Mouse (Mus musculus) brain, adult 2 months (tissue): ENCODE measurements around the gene Plcg1.

Experiments used
- DNase-seq: peaks from one replicate; pipeline ENCODE4 v3.0.0; 2011; ENCODE audit warnings: low read depth, low spot score

The Plcg1 gene

DNA sequence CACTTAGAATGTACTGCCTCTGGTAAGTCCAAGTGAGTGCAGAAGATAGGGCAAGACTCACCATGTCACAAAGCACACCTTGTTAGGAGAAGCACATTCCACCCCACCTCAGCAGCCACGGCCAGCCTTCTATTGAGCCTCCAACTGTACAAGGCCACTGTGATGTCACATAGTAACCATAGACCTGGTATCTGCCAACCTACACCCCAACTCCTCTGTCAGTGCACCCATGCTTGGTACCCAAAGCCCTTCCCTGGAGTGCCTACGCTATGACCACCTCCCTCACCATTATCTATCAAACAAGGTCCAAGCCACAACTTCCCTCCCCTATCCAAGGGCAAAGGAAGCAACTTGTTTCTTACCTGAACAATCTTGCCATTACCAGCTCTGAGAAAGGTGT, 37.9 kb downstream of the Plcg1 start:
- no peak for DNase-seq

DNA sequence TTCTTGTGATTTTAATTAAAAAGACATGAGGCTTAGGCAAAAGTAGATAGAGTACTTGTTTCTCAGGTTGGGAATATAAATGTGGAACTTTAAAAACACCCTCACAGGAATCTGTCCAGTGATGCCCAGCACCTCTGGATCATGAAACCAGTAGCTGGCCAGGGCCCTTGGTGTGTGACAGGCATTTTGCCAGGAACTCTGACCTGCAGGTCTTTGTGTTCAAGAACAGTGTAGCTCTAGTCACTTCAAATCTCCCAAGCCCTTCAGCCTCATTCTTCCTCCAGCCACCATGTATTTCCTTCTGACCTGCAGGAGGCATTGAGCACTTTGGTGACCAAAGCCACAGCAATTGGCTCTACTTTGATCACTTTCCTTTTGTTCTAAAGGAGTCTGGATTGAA, 39.3 kb downstream of the Plcg1 start:
- DNase-seq = no peak

DNA sequence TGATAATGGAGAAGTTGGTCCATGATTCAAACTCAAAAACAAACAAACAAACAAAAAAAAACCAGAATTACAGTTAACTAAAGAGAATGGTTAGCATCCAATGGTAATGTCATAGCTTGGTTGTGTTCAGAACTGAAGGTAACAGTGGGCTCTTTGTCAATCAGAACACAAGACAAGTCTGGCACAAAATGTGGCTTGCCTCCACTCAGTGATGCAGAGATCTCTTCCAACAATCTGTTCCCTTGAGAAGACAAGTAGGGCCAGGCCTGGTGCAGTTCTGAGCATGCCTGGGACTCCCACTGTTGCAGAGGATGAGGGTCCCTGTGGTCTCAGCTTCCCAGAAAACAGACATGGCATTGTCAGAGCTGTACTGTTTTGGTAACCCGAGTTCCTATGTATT, 39.8 kb downstream of the Plcg1 start:
- DNase-seq = peak; percentile 71

DNA sequence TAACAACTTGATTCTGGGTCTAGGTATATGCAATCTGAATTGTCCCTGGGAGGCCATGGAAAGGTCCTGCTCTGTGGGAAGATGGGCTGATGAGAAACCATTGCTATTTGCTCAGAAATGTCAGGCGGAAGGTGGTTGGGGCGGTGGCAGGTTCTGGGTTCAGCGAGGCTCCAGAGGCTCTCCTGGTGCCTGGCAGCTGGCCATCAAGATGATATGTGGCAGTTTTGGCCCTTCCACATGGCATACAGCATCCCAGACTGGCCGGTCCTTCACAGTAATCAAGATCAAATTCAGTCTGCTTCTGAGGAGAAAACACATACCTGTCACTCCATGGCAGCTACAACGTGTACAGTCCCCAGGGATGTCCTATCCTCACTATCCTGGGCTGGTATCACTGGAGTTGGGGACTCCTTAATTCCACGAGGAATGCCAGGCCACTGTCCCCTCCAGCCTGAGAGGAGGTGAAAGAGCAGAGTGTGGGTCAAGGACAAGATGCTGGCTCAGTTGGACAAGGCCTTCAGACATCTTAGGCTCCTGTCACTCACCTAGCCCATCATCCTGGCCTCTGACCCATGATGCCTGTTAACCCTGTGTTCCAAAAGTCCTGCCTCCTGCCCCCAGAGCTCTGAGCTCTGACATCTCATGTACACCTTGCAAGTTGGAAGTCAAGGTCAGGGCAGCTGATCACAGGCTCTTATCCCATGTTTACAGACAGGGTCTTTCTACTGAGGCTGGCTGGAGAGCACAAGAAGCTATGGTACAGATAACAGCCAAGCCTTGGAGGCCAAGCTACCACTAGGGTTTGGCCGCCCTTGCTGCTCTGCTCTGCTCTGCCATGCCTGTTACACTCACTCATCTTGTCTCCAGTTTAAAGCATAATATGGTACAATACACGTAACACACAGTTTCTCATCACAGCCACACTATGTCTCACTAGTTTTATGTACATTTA, 40.5 kb downstream of the Plcg1 start:
- DNase-seq = peak; percentile 46

DNA sequence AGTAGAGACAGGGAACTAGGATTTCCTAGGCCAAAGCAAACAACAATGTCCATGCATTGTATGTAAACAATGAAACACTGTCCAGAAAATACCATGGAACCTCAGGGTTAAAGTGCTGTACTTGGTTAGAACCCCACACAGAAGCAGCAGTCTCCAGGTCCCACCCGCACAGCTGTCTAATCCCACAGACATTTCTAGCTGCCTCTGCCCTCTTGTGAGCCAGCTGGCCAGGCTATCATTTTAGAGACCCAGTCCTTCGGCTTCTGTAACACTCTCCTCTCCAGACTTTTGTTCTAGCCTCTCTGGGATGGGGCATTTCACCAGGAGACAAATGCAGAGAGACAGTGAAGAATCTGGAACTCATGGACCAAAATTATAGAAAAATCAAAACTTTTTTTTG, 46.9 kb downstream of the Plcg1 start:
- no peak for DNase-seq

DNA sequence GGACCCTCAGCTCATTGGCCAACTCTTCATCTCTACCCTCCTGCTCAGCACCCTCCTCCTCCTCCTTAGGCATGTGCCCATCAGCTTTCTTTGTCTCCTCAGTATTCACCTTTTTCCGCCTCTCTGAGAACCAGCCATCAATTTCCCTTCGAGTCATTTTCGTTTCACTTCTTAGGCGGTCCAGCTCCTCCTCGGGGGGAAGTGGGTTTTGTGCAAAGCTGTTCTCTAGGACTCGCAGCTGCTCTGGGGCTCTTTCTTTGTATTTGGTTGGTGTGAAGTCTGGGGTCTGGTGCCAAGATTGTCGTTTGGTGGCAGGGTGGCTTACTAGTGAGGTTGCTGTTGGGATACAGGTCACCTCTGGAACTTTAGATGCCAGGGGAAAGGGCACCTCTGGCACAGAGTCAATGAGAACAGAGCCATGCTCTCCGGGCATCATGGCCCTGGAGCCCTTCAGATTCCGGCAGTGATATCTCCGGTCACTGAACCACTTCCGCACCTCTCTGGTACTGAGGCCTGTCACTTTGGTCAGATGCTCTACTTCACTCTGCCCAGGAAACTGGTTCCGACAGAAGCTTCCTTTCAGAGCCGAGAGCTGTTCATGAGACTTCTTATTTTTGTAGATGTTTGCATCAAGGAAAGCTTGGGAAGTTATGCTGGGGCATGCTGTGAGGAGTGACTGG, 49.2 kb downstream of the Plcg1 start:
- no peak for DNase-seq

DNA sequence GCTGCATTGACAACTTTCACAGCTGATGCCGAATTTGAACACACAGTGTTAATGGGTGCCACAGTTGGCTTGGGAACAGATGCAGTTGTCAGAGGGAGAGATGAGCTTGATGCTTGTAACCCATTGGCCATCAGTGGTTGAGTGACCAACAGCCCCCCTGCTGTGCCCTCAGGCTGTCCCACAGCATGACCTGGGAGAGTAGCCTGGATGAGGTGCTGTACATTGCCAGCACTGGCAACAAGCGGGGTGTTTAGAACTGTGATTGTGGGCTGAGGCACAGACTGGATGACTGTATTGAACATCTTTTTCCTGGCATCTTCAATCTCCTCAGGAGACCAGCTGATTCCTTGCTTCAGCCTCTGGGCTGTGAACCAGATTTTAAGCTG, 49.7 kb downstream of the Plcg1 start:
- DNase-seq = peak; percentile 51

DNA sequence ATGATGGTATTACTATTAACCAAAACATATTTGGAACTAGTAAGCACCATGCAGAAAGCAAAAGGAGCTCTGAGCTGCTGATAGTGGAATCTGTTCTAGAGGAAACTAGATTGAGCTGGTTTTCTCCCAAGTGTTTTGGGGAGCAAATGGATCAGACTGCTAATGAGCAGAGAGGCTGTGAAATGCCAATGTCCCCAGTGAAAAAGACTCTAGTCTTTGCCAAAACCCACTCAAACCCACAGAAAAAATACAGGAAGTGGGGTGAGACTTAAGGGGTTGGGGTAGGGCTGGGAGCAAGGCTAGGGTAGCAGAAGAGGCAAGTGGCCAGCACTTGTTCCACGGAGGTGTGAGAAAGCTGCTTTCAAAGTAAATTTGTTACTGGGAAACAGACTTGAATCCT, 55.2 kb downstream of the Plcg1 start:
- peak; percentile 44 for DNase-seq

DNA sequence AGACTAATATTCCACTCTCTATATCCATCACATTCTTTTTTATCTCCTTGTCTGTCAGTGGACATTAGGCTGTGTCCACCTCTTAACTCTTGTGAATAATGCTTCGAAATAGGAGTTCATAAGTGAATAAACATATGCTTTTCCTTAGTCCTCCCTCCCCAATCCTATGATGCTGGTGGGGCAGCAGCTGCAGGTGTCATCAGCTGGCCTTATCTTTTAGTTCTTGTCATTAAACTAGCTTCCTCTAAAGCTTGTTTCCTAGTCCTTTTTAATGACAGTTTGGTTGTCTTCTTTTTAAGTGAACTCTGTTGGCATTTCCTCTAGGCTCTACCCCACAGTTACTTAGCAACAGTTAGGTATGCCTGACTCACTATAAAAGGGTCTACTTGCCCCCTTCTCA, 57.9 kb downstream of the Plcg1 start:
- DNase-seq = no peak

DNA sequence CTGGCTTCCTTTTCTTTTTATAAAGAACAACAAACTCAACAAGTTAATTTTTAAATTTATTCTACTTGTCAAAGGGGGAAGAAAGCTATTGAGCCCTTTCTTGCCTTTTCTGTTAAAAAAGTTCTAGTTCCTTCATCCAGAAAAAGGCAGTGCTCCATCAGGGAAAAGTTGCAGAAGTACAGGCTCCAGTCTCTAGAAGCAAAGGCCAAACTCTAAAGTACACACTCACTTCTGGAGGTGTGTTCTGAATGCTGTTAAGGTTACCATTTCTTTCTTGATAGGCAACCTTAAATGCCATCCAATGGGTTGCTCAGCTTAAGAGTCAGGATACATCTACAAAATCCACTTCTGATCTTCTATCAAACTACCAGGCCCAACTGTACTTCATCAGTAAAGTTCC, 58.6 kb downstream of the Plcg1 start:
- no peak for DNase-seq

DNA sequence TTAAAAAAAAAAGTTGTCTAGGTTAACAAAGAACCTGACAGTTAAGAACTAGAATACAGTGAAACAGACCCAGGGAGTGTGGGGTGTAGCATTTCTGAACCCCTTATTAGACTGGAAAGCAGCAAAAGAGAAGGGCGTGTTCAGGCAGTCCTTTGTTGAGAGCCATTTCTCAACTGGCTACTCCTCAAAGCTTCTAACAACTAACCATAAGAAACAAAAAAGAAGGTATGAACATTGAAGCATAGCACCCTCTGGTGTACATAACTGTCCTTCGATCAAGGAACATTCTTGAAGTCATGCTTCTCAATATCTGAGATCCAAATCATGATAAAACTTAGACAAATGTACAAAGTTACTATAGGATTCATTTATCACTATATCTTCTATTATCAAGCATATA, 62.0 kb downstream of the Plcg1 start:
- DNase-seq = no peak

DNA sequence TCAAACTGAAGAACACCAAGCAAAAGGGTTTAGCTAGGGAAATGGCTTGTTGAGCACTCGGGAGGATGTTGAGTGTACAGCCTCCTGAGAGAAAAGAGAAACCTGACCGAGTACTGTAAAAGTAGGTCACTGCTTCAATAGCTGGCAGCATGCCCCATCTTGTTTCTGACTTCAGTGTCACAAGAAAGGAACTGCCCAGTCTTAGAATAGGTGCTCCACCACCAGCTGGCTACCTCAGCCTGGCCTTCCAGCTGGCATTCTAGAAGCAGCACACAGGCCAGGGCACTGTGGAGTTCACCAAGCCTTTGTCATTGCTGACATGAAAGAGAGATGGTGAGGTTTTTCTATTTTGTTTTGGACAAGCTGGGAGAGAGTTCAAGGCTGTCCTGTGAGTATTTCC, 65.9 kb downstream of the Plcg1 start:
- peak; percentile 91 for DNase-seq

DNA sequence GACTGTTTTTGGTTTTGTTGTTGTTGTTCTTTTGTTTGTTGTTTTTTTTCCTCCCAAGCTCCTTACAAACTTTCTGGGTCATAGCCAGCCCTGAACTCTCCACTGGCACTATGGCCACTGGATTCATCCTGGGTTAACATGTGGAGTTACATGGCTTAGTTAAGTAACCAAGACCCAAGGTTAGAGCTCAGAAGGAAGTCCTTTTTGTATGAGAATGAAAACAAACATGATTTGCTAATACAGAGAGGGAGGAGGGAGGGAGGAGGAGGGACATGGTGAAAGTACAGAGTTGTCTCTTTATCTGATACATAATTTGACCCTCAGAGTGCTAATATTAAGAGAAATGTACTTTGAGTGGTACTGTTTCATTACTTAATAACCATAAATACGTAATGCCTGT, 67.1 kb downstream of the Plcg1 start:
- DNase-seq = no peak

DNA sequence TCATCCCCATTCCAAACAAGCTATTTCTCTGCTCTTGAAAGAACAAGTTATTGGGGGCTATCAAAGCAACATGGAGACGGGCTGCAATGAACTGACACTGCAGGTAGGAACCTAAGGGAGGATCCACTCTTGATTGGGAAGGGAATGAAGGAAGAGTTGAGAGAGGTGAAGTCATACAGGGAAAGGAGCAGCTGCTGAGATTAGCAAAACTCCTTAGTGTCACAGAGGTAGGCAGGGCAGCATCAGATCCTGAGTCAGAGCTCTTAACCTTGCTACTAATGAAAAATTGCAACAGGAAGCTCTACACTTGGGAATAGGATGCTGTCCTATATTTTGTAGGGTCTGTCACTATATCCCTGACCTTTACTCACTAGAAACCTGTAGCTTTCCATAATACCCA, 69.9 kb downstream of the Plcg1 start:
- DNase-seq = no peak

DNA sequence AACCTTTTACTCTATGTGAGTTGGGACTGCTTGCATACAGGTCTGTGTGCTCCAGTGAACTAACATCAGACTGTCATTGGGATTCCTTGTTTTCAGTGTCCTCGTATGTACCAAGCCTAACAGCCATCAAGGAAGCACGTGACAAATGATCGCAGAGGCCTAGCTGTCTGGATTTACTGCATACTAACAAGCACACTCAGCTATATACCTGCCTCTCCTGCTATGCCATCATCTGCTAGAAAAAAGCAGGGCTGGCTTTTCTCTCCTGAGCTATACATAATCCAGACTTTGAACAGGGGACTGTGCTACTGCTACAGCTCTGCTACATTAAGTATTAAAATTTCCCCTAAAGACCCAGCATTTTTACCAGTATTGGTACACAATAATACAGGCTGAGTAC, 71.2 kb downstream of the Plcg1 start:
- no peak for DNase-seq

DNA sequence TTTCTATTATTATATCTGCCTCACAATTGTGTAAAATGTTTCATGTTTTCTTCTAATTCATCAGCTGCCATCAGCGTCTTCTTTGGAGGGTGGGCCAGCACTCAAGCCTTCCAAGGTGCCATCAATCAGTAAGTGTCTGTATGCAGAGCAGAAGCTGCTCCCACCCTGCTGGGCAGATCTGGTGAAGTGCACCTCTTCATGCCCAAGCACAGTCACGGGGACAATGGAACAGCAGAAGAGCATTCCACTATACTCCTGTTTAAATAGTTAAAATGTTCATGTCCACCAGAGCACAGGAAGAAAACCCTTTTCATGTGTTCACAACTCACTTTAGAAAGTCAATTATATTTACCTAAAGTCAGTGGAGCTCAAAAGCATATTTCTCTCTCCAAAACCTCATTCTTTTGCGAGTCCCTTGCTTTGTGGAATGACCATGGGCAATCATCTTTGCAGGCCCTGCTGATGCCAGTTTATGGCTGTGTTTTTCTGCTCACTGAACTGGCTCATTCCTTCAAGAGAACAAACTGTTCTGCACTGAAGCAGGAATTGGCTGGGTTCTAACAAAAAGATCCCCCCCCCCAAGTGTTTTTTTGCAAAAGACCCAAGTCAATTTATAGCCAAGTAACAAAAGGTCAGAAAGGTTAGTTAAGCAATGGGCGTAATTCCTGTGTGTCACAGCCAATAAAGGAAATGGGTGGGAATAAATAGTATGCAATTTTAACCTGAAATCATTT, 73.9 kb downstream of the Plcg1 start:
- DNase-seq = no peak

DNA sequence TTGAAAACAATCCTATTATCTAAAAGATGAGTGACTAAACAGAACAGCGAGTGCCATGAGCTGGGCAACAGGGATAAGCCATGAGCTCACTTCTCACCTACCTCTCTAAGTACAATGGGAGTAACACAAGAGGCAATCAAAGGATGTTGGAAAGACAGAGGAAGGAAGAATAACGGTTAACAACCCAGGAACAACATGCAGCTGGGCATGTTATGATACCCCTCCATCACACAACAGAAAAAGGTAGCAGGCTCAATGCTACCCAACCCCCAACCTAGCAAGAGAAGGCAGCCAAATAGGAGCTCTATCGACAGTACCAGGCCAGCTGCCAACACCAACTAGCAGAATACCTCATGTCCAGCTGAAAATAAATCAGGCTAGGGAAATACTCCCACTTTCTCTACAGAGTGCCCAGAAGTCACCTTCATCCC, 75.0 kb downstream of the Plcg1 start:
- DNase-seq = peak; percentile 65

DNA sequence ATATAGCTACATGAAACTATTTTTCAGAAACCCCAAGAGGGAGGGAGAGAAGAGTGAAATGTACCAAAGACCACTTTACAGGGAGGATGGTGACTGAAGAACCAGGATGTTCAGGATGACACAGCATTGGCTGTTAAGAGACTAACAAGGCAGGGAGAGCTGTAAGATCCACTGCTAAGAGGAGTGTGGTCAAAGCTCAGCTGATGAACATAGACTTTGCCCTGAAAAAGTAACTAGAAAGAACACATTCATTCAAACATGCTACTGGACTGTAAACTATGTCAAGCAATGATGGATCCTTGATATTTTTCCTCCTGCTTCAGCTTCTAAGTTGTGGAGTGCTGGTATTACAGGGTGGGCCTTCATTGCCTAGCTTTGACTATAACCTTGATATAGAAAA, 79.3 kb downstream of the Plcg1 start:
- no peak for DNase-seq

DNA sequence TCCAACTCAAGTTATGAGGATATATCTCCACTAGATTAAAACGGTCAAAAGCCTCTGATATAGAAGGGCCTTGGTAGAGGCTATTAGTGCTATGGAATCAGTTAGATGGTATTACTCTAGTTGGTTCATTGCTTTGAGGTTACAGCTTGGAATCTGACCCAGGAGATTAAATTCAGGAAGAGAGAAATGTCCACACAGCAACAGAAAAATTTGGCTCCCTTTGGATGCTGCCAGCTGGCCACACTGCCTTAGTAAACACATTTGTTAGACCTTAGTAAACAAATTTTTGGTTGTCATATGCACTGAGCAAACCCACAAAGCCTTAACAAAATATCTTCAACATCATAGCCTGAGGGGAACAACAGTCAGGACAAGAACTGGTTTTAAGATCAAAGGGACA, 79.7 kb downstream of the Plcg1 start:
- DNase-seq = peak; percentile 43
